Mouse (Mus musculus) liver, embryonic 16.5 days (tissue): ENCODE measurements around the gene Siglece. TPM values are rescaled to one million over a fixed set of nuclear protein-coding genes. Genes with fewer than 3 reads are reported as not detected.
"Not testable (repeated sequence)": the region's sequence is repeated elsewhere in the genome, so short reads cannot be mapped to it uniquely, and the experiment has no call there.

Experiments used
- ATAC-seq: fragments of 200-750 bp; cut with Nextera tagmentation; 2 replicates; pipeline ENCODE4 v1.8.0; 2017; ENCODE audit warnings: low read depth, mild to moderate bottlenecking, moderate number of reproducible peaks, moderate library complexity
- H3K27ac ChIP-seq: fragments of 300-500 bp; sonication (generic); 2 replicates; pipeline ENCODE4 v1.5.1; 2014; ENCODE audit warnings: mild to moderate bottlenecking, low read length
- H3K27me3 ChIP-seq: fragments of 300-500 bp; sonication (generic); 2 replicates; pipeline ENCODE4 v1.6.1; 2014; ENCODE audit warnings: low read depth, low read length, mixed read lengths; ENCODE audit not compliant: control insufficient read depth, insufficient read depth
- H3K36me3 ChIP-seq: fragments of 300-500 bp; sonication (generic); 2 replicates; pipeline ENCODE4 v1.6.1; 2014; ENCODE audit warnings: mild to moderate bottlenecking; ENCODE audit not compliant: control insufficient read depth, insufficient read depth
- H3K4me1 ChIP-seq: fragments of 300-500 bp; sonication (generic); 2 replicates; pipeline ENCODE4 v1.6.1; 2014; ENCODE audit warnings: low read depth, low read length, mixed read lengths; ENCODE audit not compliant: control insufficient read depth
- H3K4me2 ChIP-seq: fragments of 300-500 bp; sonication (generic); 2 replicates; pipeline ENCODE4 v1.6.1; 2014; ENCODE audit warnings: low read depth, low read length, mixed read lengths
- H3K4me3 ChIP-seq: fragments of 300-500 bp; sonication (generic); 2 replicates; pipeline ENCODE4 v1.5.1; 2014; ENCODE audit warnings: low read depth, mild to moderate bottlenecking, low read length
- H3K9ac ChIP-seq: fragments of 300-500 bp; sonication (generic); 2 replicates; pipeline ENCODE4 v1.6.1; 2014; ENCODE audit warnings: low read depth, low read length
- H3K9me3 ChIP-seq: fragments of 300-500 bp; sonication (generic); replicated peaks from 2 replicates; pipeline ENCODE4 v1.6.1; 2016; ENCODE audit warnings: low read length; ENCODE audit not compliant: control insufficient read depth
- WGBS: fragments of 180-500 bp; shearing (Covaris S2); extraction: QIAGEN DNeasy Blood & Tissue Kit; methylation state at CpG from one replicate; pipeline ENCODE4 v1.1.7; 2014; ENCODE audit not compliant: insufficient replicate concordance; 5-methylcytosine and 5-hydroxymethylcytosine counted together
- polyA plus RNA-seq: library from polyadenylated mRNA; unstranded; fragments of >200 nt; fragmentation: Nextera tagmentation; extraction: Ambion mirVana; gene quantifications from 2 replicates; pipeline ENCODE4 v1.2.1, GENCODE M21; 2015

The Siglece gene
- polyA plus RNA-seq, 1 experiment from 2014 or later = 5.0 TPM

- Histone ChIP-seq H3K27ac (0 out of 2 replicates have a peak overlapping the region, but pooled peaks have one; percentile 5), H3K27me3 (no peaks in the 10 kb centered on the region), H3K9ac (peak overlapping the region; percentile 52), H3K4me3 (peak overlapping the region; percentile 76), H3K4me2 (peak overlapping the region; percentile 70), H3K4me1 (peaks cover 7% of the 10 kb centered on the region), H3K36me3 (peaks cover 2% of the 10 kb centered on the region; the same call in 1 of the 2 replicates), H3K9me3 (no peaks in the 10 kb centered on the region)
- ATAC-seq = peak; percentile 2; the same call in 1 of the 2 replicates
- 57% methylated on average over 11 of the region's 11 CpGs for WGBS
Observed at GRCm38 (mm10) chr7:43671064-43671808, 11.3 kb upstream of the Siglece start.

- Histone ChIP-seq H3K4me3 (no peak overlapping the region), H3K36me3 (no peaks in the 10 kb centered on the region), H3K4me1 (peaks cover 7% of the 10 kb centered on the region), H3K27ac (no peak overlapping the region), H3K27me3 (no peaks in the 10 kb centered on the region), H3K4me2 (no peak overlapping the region), H3K9me3 (no peaks in the 10 kb centered on the region), H3K9ac (no peak overlapping the region)
- no peak for ATAC-seq
- WGBS = 21% methylated on average over 3 of the region's 3 CpGs
Observed at GRCm38 (mm10) chr7:43668582-43668981, 8.6 kb upstream of the Siglece start.

GRCm38 (mm10) chr7:43667221-43667620 lies 7.3 kb upstream of the Siglece start:
- not testable (repeated sequence) for H3K9ac ChIP-seq, H3K9me3 ChIP-seq, ATAC-seq, H3K27ac ChIP-seq, H3K27me3 ChIP-seq, H3K4me1 ChIP-seq, H3K4me2 ChIP-seq, H3K4me3 ChIP-seq, H3K36me3 ChIP-seq
- 64% methylated on average over 4 of the region's 4 CpGs for WGBS

GRCm38 (mm10) chr7:43662804-43663203 lies 2.8 kb upstream of the Siglece start:
- ATAC-seq = no peak
- Histone ChIP-seq H3K4me1 (no peaks in the 10 kb centered on the region), H3K36me3 (no peaks in the 10 kb centered on the region), H3K9ac (no peak overlapping the region), H3K4me2 (no peak overlapping the region), H3K27me3 (no peaks in the 10 kb centered on the region), H3K4me3 (no peak overlapping the region), H3K9me3 (no peaks in the 10 kb centered on the region), H3K27ac (no peak overlapping the region)
- WGBS = 93% methylated on average over 1 of the region's 1 CpGs

GRCm38 (mm10) chr7:43656232-43656631 lies 3.7 kb downstream of the Siglece start:
- 15% methylated on average over 6 of the region's 6 CpGs for WGBS
- no peak for ATAC-seq
- Histone ChIP-seq H3K4me2 (0 out of 2 replicates have a peak overlapping the region, but pooled peaks have one; percentile 24), H3K4me3 (peak overlapping the region; percentile 2; the same call in 1 of the 2 replicates), H3K9me3 (no peaks in the 10 kb centered on the region), H3K4me1 (no peaks in the 10 kb centered on the region), H3K27me3 (no peaks in the 10 kb centered on the region), H3K36me3 (no peaks in the 10 kb centered on the region), H3K27ac (no peak overlapping the region), H3K9ac (no peak overlapping the region)

- no peaks in the 10 kb centered on the region for H3K4me1 ChIP-seq
- no peaks in the 10 kb centered on the region for H3K9me3 ChIP-seq
- 0 out of 2 replicates have a peak, but pooled peaks have one; percentile 9 for ATAC-seq
- no peak overlapping the region for H3K27ac ChIP-seq
- WGBS = 20% methylated on average over 3 of the region's 3 CpGs
- H3K36me3 ChIP-seq = no peaks in the 10 kb centered on the region
- H3K9ac ChIP-seq = no peak overlapping the region
- H3K4me2 ChIP-seq = no peak overlapping the region
- no peaks in the 10 kb centered on the region for H3K27me3 ChIP-seq
- H3K4me3 ChIP-seq = no peak overlapping the region
Observed at GRCm38 (mm10) chr7:43654519-43654918, 5.4 kb downstream of the Siglece start.

- Histone ChIP-seq H3K27me3 (no peaks in the 10 kb centered on the region), H3K4me3 (no peak overlapping the region), H3K27ac (no peak overlapping the region), H3K4me2 (no peak overlapping the region), H3K4me1 (no peaks in the 10 kb centered on the region), H3K9ac (no peak overlapping the region), H3K36me3 (no peaks in the 10 kb centered on the region), H3K9me3 (no peaks in the 10 kb centered on the region)
- 67% methylated on average over 6 of the region's 6 CpGs for WGBS
- no peak for ATAC-seq
Observed at GRCm38 (mm10) chr7:43652683-43653082, 7.3 kb downstream of the Siglece start.

- peak overlapping the region; percentile 59 for H3K27ac ChIP-seq
- no peaks in the 10 kb centered on the region for H3K9me3 ChIP-seq
- H3K36me3 ChIP-seq = no peaks in the 10 kb centered on the region
Observed at GRCm38 (mm10) chr7:43643046-43643652, 16.8 kb downstream of the Siglece start.

GRCm38 (mm10) chr7:43642587-43642986 lies 17.4 kb downstream of the Siglece start:
- WGBS = 57% methylated on average over 5 of the region's 5 CpGs
- Histone ChIP-seq H3K27me3 (no peaks in the 10 kb centered on the region), H3K36me3 (no peaks in the 10 kb centered on the region)

More at GRCm38 (mm10) chr7:43643046-43643652, 16.8 kb downstream of the Siglece start:
- no peaks in the 10 kb centered on the region for H3K27me3 ChIP-seq
- WGBS = 54% methylated on average over 17 of the region's 17 CpGs
- no peak overlapping the region for H3K9ac ChIP-seq
- no peak for ATAC-seq
- no peak overlapping the region for H3K4me2 ChIP-seq
- H3K4me1 ChIP-seq = no peaks in the 10 kb centered on the region
- H3K4me3 ChIP-seq = no peak overlapping the region

More at GRCm38 (mm10) chr7:43642587-43642986, 17.4 kb downstream of the Siglece start:
- no peak for ATAC-seq
- H3K27ac ChIP-seq = peak overlapping the region; percentile 59
- no peaks in the 10 kb centered on the region for H3K9me3 ChIP-seq
- H3K4me3 ChIP-seq = no peak overlapping the region
- no peak overlapping the region for H3K4me2 ChIP-seq
- no peak overlapping the region for H3K9ac ChIP-seq
- no peaks in the 10 kb centered on the region for H3K4me1 ChIP-seq
